Mouse (Mus musculus) lung, adult 18-20 months (tissue): ENCODE data around the gene Alg14.

Experiments
- DNase-seq, 2 experiments: peaks; one replicate each; pipeline ENCODE4 v3.0.0; 2022; ENCODE audit warnings: mixed read lengths in 2 of 2

Alg14 gene

DNA sequence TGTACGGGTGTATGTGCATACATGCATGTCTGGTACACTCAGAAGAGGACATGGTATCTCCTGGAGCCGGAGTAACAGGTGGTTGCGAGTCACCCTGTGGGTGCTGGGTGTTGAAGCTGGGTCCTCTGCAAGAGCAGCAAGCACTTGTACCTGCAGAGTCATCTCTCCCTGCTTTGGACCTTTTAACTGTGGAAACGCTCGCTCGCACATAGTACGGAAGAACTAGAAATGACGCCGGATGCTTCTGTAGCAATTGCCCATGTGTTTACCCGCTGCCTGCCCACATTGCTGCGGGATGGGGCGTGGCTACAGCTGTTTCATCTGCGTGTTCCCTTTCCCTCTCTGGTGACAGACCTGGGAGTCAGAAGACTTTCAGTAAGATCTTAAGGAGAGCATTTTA, 78.7 kb downstream of the Alg14 start:
- peak in 1 of 2 experiments; percentile 16 for DNase-seq

- DNase-seq: no peak
Measured at GRCm38 (mm10) chr3:121370830-121371526, 79.4 kb downstream of the Alg14 start.

GRCm38 (mm10) chr3:121371527-121372220, 80.1 kb downstream of the Alg14 start:
- no peak for DNase-seq

DNA sequence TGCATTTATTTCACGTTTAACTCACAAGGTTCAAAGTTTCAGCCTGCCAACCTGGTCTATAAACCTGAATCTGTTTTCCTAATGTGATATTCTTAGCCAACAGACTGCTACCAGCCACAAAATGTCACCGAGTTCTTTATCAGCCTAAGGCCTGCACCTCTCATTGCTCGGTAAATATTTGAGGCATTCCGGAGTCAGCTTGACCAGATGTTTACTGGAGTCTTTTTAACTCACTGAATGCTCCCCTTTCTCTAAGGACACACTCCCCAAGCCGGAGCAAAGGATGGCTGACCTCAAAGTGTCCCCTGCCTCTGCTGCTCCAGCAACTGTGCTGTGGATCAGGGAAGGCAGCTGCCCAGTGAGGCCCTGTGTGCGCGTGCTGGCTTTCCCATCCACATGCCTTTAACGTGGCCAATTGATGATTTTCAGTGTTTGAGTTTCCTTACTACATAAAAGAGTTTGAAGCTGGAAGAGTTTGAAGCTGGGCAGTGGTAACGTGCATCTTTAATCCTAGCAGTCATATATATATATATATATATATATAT, 82.4 kb downstream of the Alg14 start:
- DNase-seq: no peak

DNA sequence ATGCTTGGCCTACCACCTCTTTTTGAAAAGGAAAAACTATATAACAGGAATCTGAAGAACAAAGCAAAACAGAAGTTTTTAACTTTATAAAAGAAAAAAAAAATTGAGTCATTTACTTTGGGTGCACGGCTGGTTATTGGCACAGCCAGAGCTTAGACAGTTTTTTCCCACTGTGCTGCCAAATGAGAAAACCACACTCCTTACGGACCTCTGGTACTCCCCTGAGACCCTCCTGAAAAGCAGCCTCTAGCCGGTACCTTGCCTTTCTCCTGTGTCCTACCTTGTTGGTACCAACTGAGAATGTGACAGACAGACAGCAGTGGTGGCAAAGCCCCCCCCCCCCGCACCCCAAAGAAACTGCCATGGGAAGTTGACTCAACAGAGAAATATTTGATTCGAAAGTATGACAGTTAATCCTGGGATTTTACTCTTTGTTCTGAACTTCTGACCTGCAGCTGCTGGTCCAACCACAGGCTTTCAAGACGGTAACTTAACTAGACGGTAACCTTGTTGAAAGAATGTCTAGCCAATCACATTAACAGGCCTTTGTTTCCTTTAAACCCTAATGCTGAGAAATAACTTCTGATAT, 84.1 kb downstream of the Alg14 start:
- no peak for DNase-seq

- DNase-seq: peak in 1 of 2 experiments; percentile 30
Measured at GRCm38 (mm10) chr3:121378708-121379612, 87.4 kb downstream of the Alg14 start.

- DNase-seq: no peak
Measured at GRCm38 (mm10) chr3:121379699-121380098, 88.1 kb downstream of the Alg14 start.

- no peak for DNase-seq
Measured at GRCm38 (mm10) chr3:121387471-121388009, 96.0 kb downstream of the Alg14 start.

DNA sequence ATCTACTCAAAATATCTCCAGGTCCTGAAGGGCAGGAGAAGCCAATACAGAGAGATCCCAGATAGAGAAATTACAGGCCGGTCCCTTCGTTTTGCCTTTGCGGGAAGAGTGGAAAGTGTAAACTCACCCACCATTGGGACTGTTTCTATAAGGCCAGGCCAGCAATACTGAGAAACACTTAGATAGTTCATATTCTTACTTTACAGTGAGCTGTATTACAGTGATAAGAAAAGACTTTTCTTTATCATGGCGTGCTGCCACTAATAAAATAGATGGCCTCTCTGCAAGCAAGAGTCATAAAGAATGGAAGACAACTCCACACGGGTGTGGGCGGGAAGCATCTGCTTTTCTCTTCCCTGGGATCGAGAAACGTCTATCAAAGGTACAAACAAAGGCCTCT, 97.8 kb downstream of the Alg14 start:
- DNase-seq: no peak

GRCm38 (mm10) chr3:121389860-121390530, 98.4 kb downstream of the Alg14 start:
- DNase-seq: no peak

DNA sequence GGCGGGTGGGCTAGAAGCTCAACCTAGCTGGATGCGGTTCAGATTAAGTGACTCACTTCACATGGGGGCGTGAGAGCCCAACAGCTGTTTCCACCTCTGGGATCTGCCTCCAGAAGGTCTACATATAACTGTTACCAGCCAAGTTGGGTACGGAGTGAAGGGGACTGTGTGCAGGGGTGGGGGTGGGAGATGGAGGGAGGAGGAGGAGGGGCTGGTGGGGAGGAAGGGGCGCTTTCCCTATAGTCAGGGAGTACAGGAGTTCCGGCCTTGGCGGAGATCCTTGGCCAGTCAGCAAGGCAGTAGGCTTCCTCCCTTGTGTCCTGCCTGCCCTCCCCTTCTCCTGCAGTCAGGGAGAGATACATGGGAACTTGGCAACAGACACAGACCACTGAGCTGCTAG, 99.2 kb downstream of the Alg14 start:
- peak in 1 of 2 experiments; percentile 29 for DNase-seq

- DNase-seq: peak in 1 of 2 experiments; percentile 28
Measured at GRCm38 (mm10) chr3:121395588-121396295, 104.2 kb downstream of the Alg14 start.

GRCm38 (mm10) chr3:121396561-121396960, 105.0 kb downstream of the Alg14 start:
- no peak for DNase-seq

DNA sequence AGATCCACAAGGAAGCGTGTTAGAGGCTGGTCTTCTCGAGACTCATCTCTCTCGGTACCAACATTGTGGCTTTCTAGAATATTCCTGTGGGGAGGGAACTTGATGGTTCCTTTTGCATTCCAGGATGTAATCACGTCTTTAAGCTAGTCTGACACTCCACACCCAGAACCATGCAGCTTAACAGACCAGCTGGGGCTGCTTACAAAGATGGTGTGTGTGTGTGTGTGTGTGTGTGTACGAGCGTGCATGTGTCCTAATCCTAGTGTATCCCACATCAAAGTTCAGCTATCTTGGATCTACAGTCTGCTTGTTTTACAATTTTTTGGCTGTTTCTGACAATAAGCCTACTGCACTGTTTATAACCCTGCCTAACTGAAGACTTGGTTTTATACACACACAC, 105.4 kb downstream of the Alg14 start:
- DNase-seq: no peak

- DNase-seq: no peak
Measured at GRCm38 (mm10) chr3:121401384-121401783, 109.8 kb downstream of the Alg14 start.

DNA sequence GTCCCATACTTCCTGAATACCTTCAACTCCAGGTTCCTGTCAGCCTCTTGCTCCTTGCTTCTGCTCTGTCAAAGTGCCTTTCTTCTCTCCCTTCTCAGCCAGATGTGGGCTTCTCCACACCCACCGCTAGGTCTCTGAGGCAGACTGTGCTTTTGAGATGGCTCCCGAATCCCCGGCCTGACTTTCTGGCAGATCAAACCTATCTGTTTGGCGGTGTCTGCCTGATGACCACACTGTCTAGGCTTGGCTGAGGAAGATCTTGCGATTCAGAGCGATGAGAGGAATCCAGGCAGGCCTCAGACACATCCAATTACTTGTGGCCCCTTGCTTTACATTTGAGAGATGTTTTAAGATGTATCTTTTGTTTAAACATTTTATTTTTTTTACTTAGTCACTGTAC, 110.5 kb downstream of the Alg14 start:
- DNase-seq: no peak

DNA sequence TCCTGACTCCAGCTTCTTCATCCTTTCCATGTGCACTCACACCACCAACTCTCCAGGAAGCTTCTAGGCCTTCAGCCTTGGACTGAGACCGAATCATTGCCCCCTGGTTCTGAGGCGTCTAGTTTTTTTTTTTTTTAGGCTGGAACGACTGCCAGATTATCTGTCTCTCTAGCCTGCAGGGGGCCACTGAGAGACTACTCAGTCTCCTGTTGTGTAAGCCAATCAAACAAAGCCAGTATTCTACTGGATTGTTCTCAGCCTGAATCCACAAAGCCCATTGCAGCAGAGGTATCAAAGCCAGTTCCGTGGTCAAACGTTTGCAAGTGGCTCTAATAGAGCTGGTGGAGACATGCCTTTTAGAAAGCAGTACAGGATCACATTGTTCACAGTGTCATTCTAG, 111.9 kb downstream of the Alg14 start:
- no peak for DNase-seq

GRCm38 (mm10) chr3:121405101-121405500, 113.5 kb downstream of the Alg14 start:
- DNase-seq: no peak

GRCm38 (mm10) chr3:121407417-121407816, 115.8 kb downstream of the Alg14 start:
- DNase-seq: no peak

DNA sequence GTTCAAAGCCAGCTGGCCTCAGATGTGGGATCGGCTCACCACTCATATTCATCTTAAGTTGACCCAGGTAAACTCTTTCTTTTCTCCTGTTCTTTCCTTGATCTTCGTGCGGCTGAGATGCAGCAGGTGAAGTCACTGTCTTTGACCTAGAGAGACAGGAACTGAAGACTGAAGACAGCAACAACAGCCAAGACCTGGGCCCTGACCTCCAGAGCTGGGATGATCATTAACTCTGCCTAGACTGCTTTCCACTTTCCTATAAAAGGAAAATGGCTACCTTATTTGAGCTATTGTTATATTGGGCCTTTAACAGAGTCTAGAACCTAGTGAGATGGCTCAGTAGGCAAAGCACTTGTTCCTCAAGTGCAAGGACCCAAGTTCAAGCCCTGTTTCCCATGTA, 116.8 kb downstream of the Alg14 start:
- DNase-seq: no peak

GRCm38 (mm10) chr3:121411450-121411849, 119.9 kb downstream of the Alg14 start:
- DNase-seq: no peak
